17 mouse cellular contexts compared by ENCODE assay signal in the genomic region with DNA sequence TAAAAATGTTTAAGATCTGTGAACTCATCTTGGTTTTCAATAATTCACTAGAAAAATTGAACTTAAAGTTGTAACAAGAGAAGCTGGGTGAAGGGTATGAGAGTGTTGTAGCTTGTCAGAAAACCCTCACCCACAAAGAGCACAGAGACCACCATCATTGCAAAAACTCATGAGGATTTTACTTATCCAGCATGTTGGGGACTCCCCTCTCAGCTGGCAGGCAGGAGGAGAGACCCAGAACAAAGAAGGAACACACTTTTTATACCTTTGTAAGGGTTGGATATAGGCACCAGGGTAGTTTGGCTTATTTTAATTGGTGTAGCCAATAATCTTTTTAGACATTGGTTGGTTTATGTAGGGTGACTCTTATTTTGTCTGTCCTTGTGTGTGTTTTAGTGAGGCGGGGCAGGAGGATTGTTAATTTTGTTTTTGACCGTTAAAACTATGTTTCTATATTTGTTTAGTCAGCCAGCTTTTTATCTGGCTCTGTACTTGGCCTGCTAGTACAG. TPM values are rescaled to one million over a fixed set of nuclear protein-coding genes. Genes with fewer than 3 reads are reported as not detected.
DNase-seq lines count a peak whose midpoint lies in the region; ATAC-seq and TF ChIP-seq lines count a peak whose summit lies in the region.
"Had no signal": no experiment of that assay in that cellular context is flagged by ENCODE, and none has a peak within 500 bp of the region (broad histone marks: within the 10 kb centered on the region; RNA-seq: fewer than 3 reads in every experiment).

No protein-coding gene starts in this region.

- H3K79me2 ChIP-seq in liver, adult 2 months (ENCODE audit: control insufficient read depth, insufficient read depth, low read length): peaks cover 9% of the 10 kb centered on the region; the same call in 1 of the 2 replicates

- no peak for DNase-seq in forebrain, embryonic 10.5 days (ENCODE audit: extremely low spot score, low spot score)
- peak; percentile 39 for DNase-seq in liver, adult 2 months (ENCODE audit: extremely low read depth, low read depth, low spot score)
- DNase-seq in liver: no peak
- no peak for DNase-seq in layer of hippocampus, adult 9-11 months
- DNase-seq in thymus, postnatal 4 days: no peak
- DNase-seq: cerebellum, adult 18-20 months; heart, postnatal 14 days; kidney, postnatal 10 days; left cerebral cortex, postnatal 4 days; lung, postnatal 36 days had no signal

- H3K36me3 ChIP-seq in forebrain, embryonic 10.5 days (replicated peaks): peaks cover 24% of the 10 kb centered on the region
- H3K36me3 ChIP-seq in forebrain, embryonic 12.5 days (replicated peaks): peaks cover 14% of the 10 kb centered on the region
- no peaks in the 10 kb centered on the region for H3K36me3 ChIP-seq in liver, adult 2 months (ENCODE audit: control insufficient read depth, insufficient read depth, low read length)
- H3K36me3 ChIP-seq in limb, embryonic 15.5 days: peaks cover 9% of the 10 kb centered on the region
- no peaks in the 10 kb centered on the region for H3K36me3 ChIP-seq in stomach, embryonic 15.5 days

- WGBS in forebrain, embryonic 10.5 days: 84% methylated on average over 2 of the region's 2 CpGs
- WGBS in forebrain, embryonic 12.5 days: 91% methylated on average over 2 of the region's 2 CpGs
- WGBS in liver, adult 2 months: 53% methylated on average over 2 of the region's 2 CpGs
- WGBS in limb, embryonic 15.5 days: 77% methylated on average over 2 of the region's 2 CpGs
- WGBS in stomach, embryonic 15.5 days: 70% methylated on average over 2 of the region's 2 CpGs

- no peak for TF ChIP-seq CTCF in liver, adult 2 months (IDR thresholded peaks at IDR 0.05; ENCODE audit: low read depth, low read length)

- H3K4me2 ChIP-seq in forebrain, embryonic 12.5 days: no peak overlapping the region
- H3K4me2 ChIP-seq in limb, embryonic 15.5 days: no peak overlapping the region
- H3K4me2 ChIP-seq in stomach, embryonic 15.5 days: no peak overlapping the region; the same call in 1 of the 2 replicates

- H3K9ac ChIP-seq in forebrain, embryonic 12.5 days: no peak overlapping the region
- no peak overlapping the region for H3K9ac ChIP-seq in liver, adult 2 months (ENCODE audit: low read depth, low read length)
- H3K9ac ChIP-seq in limb, embryonic 15.5 days: no peak overlapping the region
- no peak overlapping the region for H3K9ac ChIP-seq in stomach, embryonic 15.5 days

- no peak for TF ChIP-seq POLR2A in liver, adult 2 months (IDR thresholded peaks at IDR 0.05; ENCODE audit: extremely low read depth, insufficient read depth, low read length)

- no peaks in the 10 kb centered on the region for H3K27me3 ChIP-seq in forebrain, embryonic 10.5 days (ENCODE audit: poor library complexity, severe bottlenecking)
- no peaks in the 10 kb centered on the region for H3K27me3 ChIP-seq in forebrain, embryonic 12.5 days
- H3K27me3 ChIP-seq in liver, adult 2 months (ENCODE audit: control insufficient read depth, insufficient read depth, low read length): no peaks in the 10 kb centered on the region
- H3K27me3 ChIP-seq in limb, embryonic 15.5 days: no peaks in the 10 kb centered on the region
- no peaks in the 10 kb centered on the region for H3K27me3 ChIP-seq in stomach, embryonic 15.5 days (replicated peaks)
- H3K27me3 ChIP-seq: midbrain, embryonic 12.5 days; neural tube, embryonic 13.5 days; Patski had no signal

- no peaks in the 10 kb centered on the region for H3K9me3 ChIP-seq in forebrain, embryonic 10.5 days
- no peaks in the 10 kb centered on the region for H3K9me3 ChIP-seq in forebrain, embryonic 12.5 days
- no peaks in the 10 kb centered on the region for H3K9me3 ChIP-seq in limb, embryonic 15.5 days
- no peaks in the 10 kb centered on the region for H3K9me3 ChIP-seq in stomach, embryonic 15.5 days
- H3K9me3 ChIP-seq: midbrain, embryonic 12.5 days; neural tube, embryonic 13.5 days had no signal

- no peak overlapping the region for H3K27ac ChIP-seq in forebrain, embryonic 10.5 days
- H3K27ac ChIP-seq in forebrain, embryonic 12.5 days: no peak overlapping the region
- no peak overlapping the region for H3K27ac ChIP-seq in liver, adult 2 months (replicated peaks; ENCODE audit: insufficient read depth, low read depth, low read length)
- H3K27ac ChIP-seq in limb, embryonic 15.5 days: 0 out of 2 replicates have a peak overlapping the region, but pooled peaks have one; percentile 24
- 0 out of 2 replicates have a peak overlapping the region, but pooled peaks have one; percentile 21 for H3K27ac ChIP-seq in stomach, embryonic 15.5 days

- ATAC-seq in forebrain, embryonic 12.5 days (ENCODE audit: low FRiP score): no peak
- ATAC-seq in limb, embryonic 15.5 days (ENCODE audit: insufficient number of reproducible peaks, low FRiP score, low TSS enrichment, low read depth): no peak
- no peak for ATAC-seq in stomach, embryonic 15.5 days (ENCODE audit: insufficient read depth, low FRiP score, low read depth)
- ATAC-seq: hindbrain, postnatal 0 days; Patski had no signal

- peak overlapping the region; percentile 62; the same call in 1 of the 2 replicates for H3K4me3 ChIP-seq in forebrain, embryonic 10.5 days
- no peak overlapping the region for H3K4me3 ChIP-seq in forebrain, embryonic 12.5 days (replicated peaks)
- H3K4me3 ChIP-seq in liver, adult 2 months (ENCODE audit: insufficient read depth, low read depth, low read length): no peak overlapping the region
- H3K4me3 ChIP-seq in limb, embryonic 15.5 days: no peak overlapping the region
- no peak overlapping the region for H3K4me3 ChIP-seq in stomach, embryonic 15.5 days (replicated peaks)

- H3K4me1 ChIP-seq in forebrain, embryonic 10.5 days: peaks cover 59% of the 10 kb centered on the region
- peaks cover 37% of the 10 kb centered on the region for H3K4me1 ChIP-seq in forebrain, embryonic 12.5 days
- peaks cover 20% of the 10 kb centered on the region for H3K4me1 ChIP-seq in liver, adult 2 months (ENCODE audit: control insufficient read depth, insufficient read depth, low read length)
- H3K4me1 ChIP-seq in limb, embryonic 15.5 days: peaks cover 46% of the 10 kb centered on the region
- H3K4me1 ChIP-seq in stomach, embryonic 15.5 days: peaks cover 42% of the 10 kb centered on the region

RNA-seq across cellular contexts. Expression of a gene that starts 1.2 kb away (rescaled TPM):
- 125 and 127 TPM in 2 replicates for polyA plus RNA-seq in forebrain, embryonic 10.5 days (2016; fragmentation: Nextera tagmentation; extraction: Ambion mirVana)
- 67.5 and 74.1 TPM in 2 replicates for polyA plus RNA-seq in forebrain, embryonic 12.5 days (2016; fragmentation: Nextera tagmentation; extraction: Ambion mirVana)
- 114 and 123 TPM in 2 replicates for total RNA-seq in liver, adult 2 months (2014; rRNA removed)
- polyA plus RNA-seq in liver, adult 2 months (2012; rRNA removed): 328 and 437 TPM in 2 replicates
- polyA plus RNA-seq in limb, embryonic 15.5 days (2015; fragmentation: Nextera tagmentation; extraction: Ambion mirVana): 75.8 and 86.5 TPM in 2 replicates
- 121 and 142 TPM in 2 replicates for polyA plus RNA-seq in stomach, embryonic 15.5 days (2015; fragmentation: Nextera tagmentation; extraction: Ambion mirVana)

RNA-seq across cellular contexts. Expression of a gene that starts 3.9 kb away (rescaled TPM):
- 145 and 147 TPM in 2 replicates for polyA plus RNA-seq in forebrain, embryonic 10.5 days (2016; fragmentation: Nextera tagmentation; extraction: Ambion mirVana)
- polyA plus RNA-seq in forebrain, embryonic 12.5 days (2016; fragmentation: Nextera tagmentation; extraction: Ambion mirVana): 113 and 115 TPM in 2 replicates
- total RNA-seq in liver, adult 2 months (2014; rRNA removed): 11.7 and 13.4 TPM in 2 replicates
- polyA plus RNA-seq in liver, adult 2 months (2012; rRNA removed): 9.1 and 9.3 TPM in 2 replicates
- polyA plus RNA-seq in limb, embryonic 15.5 days (2015; fragmentation: Nextera tagmentation; extraction: Ambion mirVana): 82.1 and 82.9 TPM in 2 replicates
- 70.9 and 77.3 TPM in 2 replicates for polyA plus RNA-seq in stomach, embryonic 15.5 days (2015; fragmentation: Nextera tagmentation; extraction: Ambion mirVana)

RNA-seq across cellular contexts. Expression of a gene that starts 4.2 kb away (rescaled TPM):
- polyA plus RNA-seq in forebrain, embryonic 10.5 days (2016; fragmentation: Nextera tagmentation; extraction: Ambion mirVana): 1.3 and 1.5 TPM in 2 replicates
- polyA plus RNA-seq in forebrain, embryonic 12.5 days (2016; fragmentation: Nextera tagmentation; extraction: Ambion mirVana): 1.4 TPM in 2 replicates
- total RNA-seq in liver, adult 2 months (2014; rRNA removed): not detected in 2 replicates
- polyA plus RNA-seq in liver, adult 2 months (2012; rRNA removed): not detected in 2 replicates
- polyA plus RNA-seq in limb, embryonic 15.5 days (2015; fragmentation: Nextera tagmentation; extraction: Ambion mirVana): 0.35 and 0.37 TPM in 2 replicates
- 0.19 and 0.35 TPM in 2 replicates for polyA plus RNA-seq in stomach, embryonic 15.5 days (2015; fragmentation: Nextera tagmentation; extraction: Ambion mirVana)
- total RNA-seq: hindbrain, postnatal 0 days had no signal

RNA-seq across cellular contexts. Expression of a gene that starts 17.7 kb away (rescaled TPM):
- polyA plus RNA-seq in forebrain, embryonic 10.5 days (2016; fragmentation: Nextera tagmentation; extraction: Ambion mirVana): 10.3 and 11.2 TPM in 2 replicates
- 7.7 and 9.5 TPM in 2 replicates for polyA plus RNA-seq in forebrain, embryonic 12.5 days (2016; fragmentation: Nextera tagmentation; extraction: Ambion mirVana)
- 14.0 and 14.9 TPM in 2 replicates for total RNA-seq in liver, adult 2 months (2014; rRNA removed)
- polyA plus RNA-seq in liver, adult 2 months (2012; rRNA removed): 61.4 and 73.7 TPM in 2 replicates
- polyA plus RNA-seq in limb, embryonic 15.5 days (2015; fragmentation: Nextera tagmentation; extraction: Ambion mirVana): 13.9 and 14.7 TPM in 2 replicates
- polyA plus RNA-seq in stomach, embryonic 15.5 days (2015; fragmentation: Nextera tagmentation; extraction: Ambion mirVana): 27.3 and 30.7 TPM in 2 replicates

RNA-seq across cellular contexts. Expression of a gene that starts 38.7 kb away (rescaled TPM):
- 29.8 and 36.3 TPM in 2 replicates for polyA plus RNA-seq in forebrain, embryonic 10.5 days (2016; fragmentation: Nextera tagmentation; extraction: Ambion mirVana)
- 54.3 and 60.2 TPM in 2 replicates for polyA plus RNA-seq in forebrain, embryonic 12.5 days (2016; fragmentation: Nextera tagmentation; extraction: Ambion mirVana)
- total RNA-seq in liver, adult 2 months (2014; rRNA removed): 7.0 and 9.6 TPM in 2 replicates
- 8.3 and 13.0 TPM in 2 replicates for polyA plus RNA-seq in liver, adult 2 months (2012; rRNA removed)
- 59.4 and 62.3 TPM in 2 replicates for polyA plus RNA-seq in limb, embryonic 15.5 days (2015; fragmentation: Nextera tagmentation; extraction: Ambion mirVana)
- 46.8 and 48.0 TPM in 2 replicates for polyA plus RNA-seq in stomach, embryonic 15.5 days (2015; fragmentation: Nextera tagmentation; extraction: Ambion mirVana)

Comparison
In these comparisons a context has a peak if more than half of its experiments do, and no peak if none do; other contexts are left out.
1. H3K27ac ChIP-seq: peak in limb, embryonic 15.5 days (single experiment) and stomach, embryonic 15.5 days (single experiment); none in forebrain, embryonic 10.5 days (single experiment), forebrain, embryonic 12.5 days (single experiment) and liver, adult 2 months (single experiment).